Mouse (Mus musculus): ENCODE results near the gene Piezo1. TPM values are rescaled to one million over a fixed set of nuclear protein-coding genes. Genes with fewer than 3 reads are reported as not detected.
A peak's percentile ranks its signal among the peaks of the same experiment; 100 is the strongest.

The Piezo1 gene
- total and polyA plus RNA-seq, 3 experiments, result 21.1 to 59.7 (median 41.6) TPM

- Histone ChIP-seq H3K9me3 (replicated peaks; ENCODE audit: low read length) (peaks cover 3% of the 10 kb centered on the region), H3K79me2 (replicated peaks; ENCODE audit: control insufficient read depth, extremely low read depth, insufficient read depth, poor library complexity, severe bottlenecking) (no peaks in the 10 kb centered on the region), H3K4me3 (replicated peaks in 1 of 3; ENCODE audit: low read depth in 2 of 3, low read length in 2 of 3, poor library complexity in 1 of 3) (peak overlapping the region; percentile 7 to 40 (median 13)), H3K4me1 (ENCODE audit: control insufficient read depth in 1 of 2, insufficient read depth in 2 of 2) (peaks cover 9 to 48% of the 10 kb centered on the region in 2 experiments), H3K9ac (ENCODE audit: insufficient read depth, low read depth) (no peak overlapping the region), H3K36me3 (replicated peaks in 1 of 2; ENCODE audit: control insufficient read depth in 1 of 2, insufficient read depth in 1 of 2, low read length in 1 of 2) (peaks cover 0 to 2% of the 10 kb centered on the region in 2 experiments), H3K27ac (ENCODE audit: insufficient read depth, low read depth) (no peak overlapping the region), H3K4me2 (ENCODE audit: insufficient read depth, low read depth, poor library complexity, severe bottlenecking) (peak overlapping the region; percentile 89), H3K27me3 (replicated peaks) (peaks cover 45% of the 10 kb centered on the region)
- TF ChIP-seq ZNF384 (IDR thresholded peaks at IDR 0.05; ENCODE audit: low read depth, low read length) (no peak), BHLHE40 (IDR thresholded peaks at IDR 0.05; ENCODE audit: low read depth, low read length) (no peak), NELFE (IDR thresholded peaks at IDR 0.05; ENCODE audit: low read depth, low read length) (no peak), NRF1 (IDR thresholded peaks at IDR 0.05; ENCODE audit: low read depth, low read length) (no peak)
- no peak for DNase-seq (ENCODE audit: extremely low read depth)
- dilution Hi-C loops (cut with MboI; ENCODE audit: extremely low pct_ligation_motif_present, extremely low pct_unique_long_range_greater_than_20kb, low sequenced_read_pairs), result no loop called here
- in situ Hi-C loops (cut with MboI; ENCODE audit: low pct_ligation_motif_present, low pct_unique_long_range_greater_than_20kb, low sequenced_read_pairs), result no loop called here
Observed at GRCm38 (mm10) chr8:122459990-122460389, 91.1 kb downstream of the Piezo1 start.

DNA sequence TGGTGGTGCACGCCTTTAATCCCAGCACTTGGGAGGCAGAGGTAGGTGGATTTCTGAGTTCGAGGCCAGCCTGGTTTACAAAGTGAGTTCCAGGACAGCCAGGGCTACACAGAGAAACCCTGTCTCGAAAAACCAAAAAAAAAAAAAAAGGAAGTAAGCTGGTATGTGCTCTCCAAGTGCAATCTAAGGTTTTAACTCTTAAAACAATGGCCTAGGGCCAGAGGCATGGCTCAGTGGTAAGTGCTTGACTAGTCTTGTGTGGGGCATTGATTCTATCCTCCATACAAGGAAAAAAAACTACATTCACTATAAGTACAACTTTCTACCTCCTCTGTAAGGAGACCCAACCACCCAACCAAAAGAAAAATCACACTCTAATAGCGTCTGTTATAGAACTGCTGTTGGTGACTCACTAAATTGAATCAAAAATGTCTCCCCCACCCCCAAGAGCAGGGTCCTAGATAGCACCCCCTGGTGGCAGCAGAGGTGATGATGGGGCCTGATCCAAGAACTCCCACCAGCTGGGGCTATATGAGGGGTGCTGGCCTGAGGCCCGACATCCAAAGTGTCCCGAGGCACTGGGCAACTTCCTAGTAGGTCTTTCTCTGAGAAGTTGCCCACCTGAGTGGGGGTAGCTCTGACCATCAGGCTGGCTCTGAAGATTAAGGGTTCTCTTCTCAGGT is 91.8 kb downstream of the Piezo1 start:
- H3K4me3 ChIP-seq (replicated peaks in 1 of 3; ENCODE audit: low read depth in 2 of 3, low read length in 2 of 3, poor library complexity in 1 of 3), result no peak overlapping the region

GRCm38 (mm10) chr8:122457171-122457570 is 94.0 kb downstream of the Piezo1 start:
- H3K4me2 ChIP-seq (ENCODE audit: insufficient read depth, low read depth, poor library complexity, severe bottlenecking), result no peak overlapping the region
- H3K27me3 ChIP-seq (replicated peaks), result peaks cover 41% of the 10 kb centered on the region
- H3K4me3 ChIP-seq (replicated peaks in 1 of 3; ENCODE audit: low read depth in 2 of 3, low read length in 2 of 3, poor library complexity in 1 of 3), result no peak overlapping the region
- peaks cover 9 to 40% of the 10 kb centered on the region in 2 experiments for H3K4me1 ChIP-seq (ENCODE audit: control insufficient read depth in 1 of 2, insufficient read depth in 2 of 2)
- in situ Hi-C loops (cut with MboI; ENCODE audit: low pct_ligation_motif_present, low pct_unique_long_range_greater_than_20kb, low sequenced_read_pairs) (no loop called here), dilution Hi-C loops (cut with MboI; ENCODE audit: extremely low pct_ligation_motif_present, extremely low pct_unique_long_range_greater_than_20kb, low sequenced_read_pairs) (no loop called here)
- H3K27ac ChIP-seq (ENCODE audit: insufficient read depth, low read depth), result no peak overlapping the region
- no peaks in the 10 kb centered on the region for H3K36me3 ChIP-seq (replicated peaks in 1 of 2; ENCODE audit: control insufficient read depth in 1 of 2, insufficient read depth in 1 of 2, low read length in 1 of 2)
- no peak overlapping the region for H3K9ac ChIP-seq (ENCODE audit: insufficient read depth, low read depth)
- H3K79me2 ChIP-seq (replicated peaks; ENCODE audit: control insufficient read depth, extremely low read depth, insufficient read depth, poor library complexity, severe bottlenecking), result no peaks in the 10 kb centered on the region
- TF ChIP-seq USF2 (conservative IDR thresholded peaks at IDR 0.05; ENCODE audit: low read depth, low read length) (no peak), JUN (IDR thresholded peaks at IDR 0.05; ENCODE audit: insufficient read depth, low read depth, low read length) (no peak), POLR2A (IDR thresholded peaks at IDR 0.05; ENCODE audit: low read depth, low read length) (no peak)
- no peak for DNase-seq (ENCODE audit: extremely low read depth)
- H3K9me3 ChIP-seq (replicated peaks; ENCODE audit: low read length), result no peaks in the 10 kb centered on the region

More for the DNA sequence above, 91.8 kb downstream of the Piezo1 start:
- in situ Hi-C loops (cut with MboI; ENCODE audit: low pct_ligation_motif_present, low pct_unique_long_range_greater_than_20kb, low sequenced_read_pairs), result no loop called here
- H3K9me3 ChIP-seq (replicated peaks; ENCODE audit: low read length), result peaks cover 3% of the 10 kb centered on the region
- H3K36me3 ChIP-seq (replicated peaks in 1 of 2; ENCODE audit: control insufficient read depth in 1 of 2, insufficient read depth in 1 of 2, low read length in 1 of 2), result no peaks in the 10 kb centered on the region
- H3K27me3 ChIP-seq (replicated peaks), result peaks cover 45% of the 10 kb centered on the region
- DNase-seq (ENCODE audit: extremely low read depth), result no peak
- dilution Hi-C loops (cut with MboI; ENCODE audit: extremely low pct_ligation_motif_present, extremely low pct_unique_long_range_greater_than_20kb, low sequenced_read_pairs), result no loop called here
- H3K4me2 ChIP-seq (ENCODE audit: insufficient read depth, low read depth, poor library complexity, severe bottlenecking), result no peak overlapping the region
- H3K27ac ChIP-seq (ENCODE audit: insufficient read depth, low read depth), result no peak overlapping the region
- H3K79me2 ChIP-seq (replicated peaks; ENCODE audit: control insufficient read depth, extremely low read depth, insufficient read depth, poor library complexity, severe bottlenecking), result no peaks in the 10 kb centered on the region
- no peak overlapping the region for H3K9ac ChIP-seq (ENCODE audit: insufficient read depth, low read depth)
- H3K4me1 ChIP-seq (ENCODE audit: control insufficient read depth in 1 of 2, insufficient read depth in 2 of 2), result peaks cover 9 to 48% of the 10 kb centered on the region in 2 experiments
- TF ChIP-seq GABPA (IDR thresholded peaks at IDR 0.05; ENCODE audit: insufficient replicate concordance, low read depth, low read length) (no peak), JUND (conservative IDR thresholded peaks at IDR 0.05; ENCODE audit: low read depth, low read length) (no peak), MAFK (IDR thresholded peaks at IDR 0.05; ENCODE audit: insufficient replicate concordance, low read length) (no peak), SMC3 (IDR thresholded peaks at IDR 0.05; ENCODE audit: low read depth, low read length) (peak; percentile 37; the same call in 1 of the 2 replicates), CTCF (conservative IDR thresholded peaks at IDR 0.05 in 1 of 2, IDR thresholded peaks at IDR 0.05 in 1 of 2; ENCODE audit: low read depth in 2 of 2, low read length in 2 of 2) (peak; percentile 10 to 50; a peak in 2 of 4 replicates), MAZ (IDR thresholded peaks at IDR 0.05; ENCODE audit: low read depth, low read length) (no peak), POLR2AphosphoS2 (IDR thresholded peaks at IDR 0.05; ENCODE audit: low read depth, low read length) (no peak), CHD2 (IDR thresholded peaks at IDR 0.05; ENCODE audit: low read length) (no peak), TBP (conservative IDR thresholded peaks at IDR 0.05; ENCODE audit: low read depth, low read length) (no peak), ELF1 (IDR thresholded peaks at IDR 0.05; ENCODE audit: low read depth, low read length) (no peak), MAX (IDR thresholded peaks at IDR 0.05; ENCODE audit: low read length) (no peak), CHD1 (IDR thresholded peaks at IDR 0.05; ENCODE audit: low read depth, low read length) (no peak), HCFC1 (IDR thresholded peaks at IDR 0.05; ENCODE audit: low read depth, low read length) (no peak), ZNF384 (IDR thresholded peaks at IDR 0.05; ENCODE audit: low read depth, low read length) (peak; percentile 34; the same call in 1 of the 2 replicates), POLR2A (IDR thresholded peaks at IDR 0.05; ENCODE audit: low read depth, low read length) (no peak), RAD21 (IDR thresholded peaks at IDR 0.05; ENCODE audit: low read depth, low read length) (no peak; the same call in 1 of the 2 replicates), ZC3H11A (IDR thresholded peaks at IDR 0.05; ENCODE audit: low read depth, low read length) (no peak), USF2 (conservative IDR thresholded peaks at IDR 0.05; ENCODE audit: low read depth, low read length) (no peak), IRF4 (IDR thresholded peaks at IDR 0.05; ENCODE audit: low read depth, low read length) (no peak)
